Mouse (Mus musculus): ENCODE measurements around the gene Rbms3.

Gene Rbms3

GRCm38 (mm10) chr9:117370086-117370485, 259.6 kb downstream of the Rbms3 start:
- WGBS: 98% methylated on average over 6 of the region's 6 CpGs

GRCm38 (mm10) chr9:117368016-117368415, 261.7 kb downstream of the Rbms3 start:
- 96% methylated on average over 4 of the region's 4 CpGs for WGBS

- WGBS: 75% methylated on average over 3 of the region's 3 CpGs
Measured at GRCm38 (mm10) chr9:117364610-117365009, 265.1 kb downstream of the Rbms3 start.

- 69% methylated on average over 5 of the region's 5 CpGs for WGBS
Measured at GRCm38 (mm10) chr9:117361431-117361830, 268.3 kb downstream of the Rbms3 start.

GRCm38 (mm10) chr9:117356764-117357442, 272.8 kb downstream of the Rbms3 start:
- 23% methylated on average over 9 of the region's 9 CpGs for WGBS

GRCm38 (mm10) chr9:117355501-117355900, 274.2 kb downstream of the Rbms3 start:
- WGBS: 77% methylated on average over 5 of the region's 5 CpGs

- 72% methylated on average over 4 of the region's 4 CpGs for WGBS
Measured at GRCm38 (mm10) chr9:117342336-117342735, 287.4 kb downstream of the Rbms3 start.

GRCm38 (mm10) chr9:117330681-117331080, 299.0 kb downstream of the Rbms3 start:
- 84% methylated on average over 5 of the region's 5 CpGs for WGBS

GRCm38 (mm10) chr9:117319271-117319670, 310.4 kb downstream of the Rbms3 start:
- WGBS: 79% methylated on average over 3 of the region's 3 CpGs

- WGBS: 80% methylated on average over 4 of the region's 4 CpGs
Measured at GRCm38 (mm10) chr9:117318461-117318860, 311.3 kb downstream of the Rbms3 start.

GRCm38 (mm10) chr9:117317251-117317650, 312.5 kb downstream of the Rbms3 start:
- 95% methylated on average over 7 of the region's 7 CpGs for WGBS

- 79% methylated on average over 11 of the region's 11 CpGs for WGBS
Measured at GRCm38 (mm10) chr9:117313642-117314041, 316.1 kb downstream of the Rbms3 start.

- WGBS: 69% methylated on average over 7 of the region's 7 CpGs
Measured at GRCm38 (mm10) chr9:117298991-117299390, 330.7 kb downstream of the Rbms3 start.

- 69% methylated on average over 15 of the region's 15 CpGs for WGBS
Measured at GRCm38 (mm10) chr9:117297662-117298531, 331.8 kb downstream of the Rbms3 start.

GRCm38 (mm10) chr9:117291066-117291850, 338.5 kb downstream of the Rbms3 start:
- WGBS: 85% methylated on average over 15 of the region's 15 CpGs

GRCm38 (mm10) chr9:117274846-117275245, 354.9 kb downstream of the Rbms3 start:
- WGBS: 52% methylated on average over 12 of the region's 12 CpGs

GRCm38 (mm10) chr9:117259614-117260013, 370.1 kb downstream of the Rbms3 start:
- 90% methylated on average over 5 of the region's 5 CpGs for WGBS

- WGBS: 30% methylated on average over 11 of the region's 11 CpGs
Measured at GRCm38 (mm10) chr9:117253361-117253760, 376.4 kb downstream of the Rbms3 start.

GRCm38 (mm10) chr9:117252411-117252861, 377.3 kb downstream of the Rbms3 start:
- 2% methylated on average over 10 of the region's 10 CpGs for WGBS

- 1% methylated on average over 29 of the region's 29 CpGs for WGBS
Measured at GRCm38 (mm10) chr9:117251521-117252368, 378.0 kb downstream of the Rbms3 start.

- 28% methylated on average over 2 of the region's 2 CpGs for WGBS
Measured at GRCm38 (mm10) chr9:117250831-117251165, 378.9 kb downstream of the Rbms3 start.
